Mouse (Mus musculus) stomach, embryonic 15.5 days (tissue): ENCODE measurements around the gene Slc38a6. TPM values are rescaled to one million over a fixed set of nuclear protein-coding genes. Genes with fewer than 3 reads are reported as not detected.

ENCODE experiments used
- ATAC-seq: fragments of 200-750 bp; cut with Nextera tagmentation; 2 replicates; pipeline ENCODE4 v1.8.0; 2017; ENCODE audit warnings: low read depth, moderate number of reproducible peaks, moderate TSS enrichment; ENCODE audit not compliant: insufficient read depth, low FRiP score
- H3K27ac ChIP-seq: fragments of 300-500 bp; sonication (generic); 2 replicates; pipeline ENCODE4 v1.5.1; 2015; ENCODE audit warnings: mild to moderate bottlenecking, inconsistent platforms
- H3K27me3 ChIP-seq: fragments of 300-500 bp; sonication (generic); replicated peaks from 2 replicates; pipeline ENCODE4 v1.6.1; 2015; ENCODE audit warnings: inconsistent platforms
- H3K36me3 ChIP-seq: fragments of 300-500 bp; sonication (generic); 2 replicates; pipeline ENCODE4 v1.6.1; 2015; ENCODE audit warnings: inconsistent platforms
- H3K4me1 ChIP-seq: fragments of 300-500 bp; sonication (generic); 2 replicates; pipeline ENCODE4 v1.6.1; 2015; ENCODE audit warnings: inconsistent platforms
- H3K4me2 ChIP-seq: fragments of 300-500 bp; sonication (generic); 2 replicates; pipeline ENCODE4 v1.6.1; 2015; ENCODE audit warnings: mild to moderate bottlenecking, inconsistent platforms
- H3K4me3 ChIP-seq: fragments of 300-500 bp; sonication (generic); replicated peaks from 2 replicates; pipeline ENCODE4 v1.5.1; 2015; ENCODE audit warnings: inconsistent platforms
- H3K9ac ChIP-seq: fragments of 300-500 bp; sonication (generic); 2 replicates; pipeline ENCODE4 v1.6.1; 2015; ENCODE audit warnings: inconsistent platforms
- H3K9me3 ChIP-seq: fragments of 300-500 bp; sonication (generic); 2 replicates; pipeline ENCODE4 v1.6.1; 2016; ENCODE audit warnings: inconsistent platforms
- WGBS: fragments of 180-500 bp; shearing (Covaris S2); methylation state at CpG from one replicate; pipeline ENCODE4 v1.1.7; 2015; 5-methylcytosine and 5-hydroxymethylcytosine counted together
- polyA plus RNA-seq: library from polyadenylated mRNA; unstranded; fragments of >200 nt; fragmentation: Nextera tagmentation; extraction: Ambion mirVana; gene quantifications from 2 replicates; pipeline ENCODE4 v1.2.1, GENCODE M21; 2015

The Slc38a6 gene
- polyA plus RNA-seq, 1 experiment from 2014 or later, result 8.4 TPM

DNA sequence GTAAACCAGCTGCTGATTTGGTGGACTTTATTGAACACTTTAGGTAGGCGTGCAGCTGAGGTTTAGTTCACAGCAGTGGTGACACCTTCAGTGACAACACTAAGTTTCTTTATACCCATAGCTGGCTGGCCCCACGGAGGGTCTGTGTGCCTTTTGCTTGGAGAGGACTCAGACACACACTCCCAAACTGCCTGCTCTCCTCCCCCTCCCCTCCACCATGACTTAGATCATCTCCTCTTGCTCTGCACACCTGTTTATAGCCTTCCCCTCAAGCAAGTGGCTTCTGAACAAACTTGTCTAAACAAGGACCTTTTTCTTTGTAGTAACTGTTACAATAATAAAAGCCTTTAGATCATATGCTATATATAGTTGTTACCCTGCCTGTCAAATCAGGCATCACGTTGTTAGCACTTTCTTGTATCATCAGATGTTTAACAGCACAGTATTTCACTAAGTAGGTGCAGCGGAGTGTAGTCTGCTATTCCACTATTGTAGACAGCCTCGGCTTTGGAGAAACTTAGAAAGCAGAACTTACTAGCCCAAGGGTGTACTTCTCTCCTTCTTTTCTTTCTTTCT, 115.6 kb downstream of the Slc38a6 start:
- Histone ChIP-seq H3K9ac (no peak overlapping the region), H3K4me1 (0 out of 2 replicates have a peak, but pooled peaks cover 8% of the 10 kb centered on the region), H3K4me2 (no peak overlapping the region), H3K4me3 (no peak overlapping the region), H3K36me3 (no peaks in the 10 kb centered on the region), H3K27me3 (no peaks in the 10 kb centered on the region), H3K27ac (no peak overlapping the region), H3K9me3 (no peaks in the 10 kb centered on the region)
- no peak for ATAC-seq
- 69% methylated on average over 5 of the region's 5 CpGs for WGBS

- 80% methylated on average over 11 of the region's 11 CpGs for WGBS
- ATAC-seq, result no peak
- Histone ChIP-seq H3K4me3 (no peak overlapping the region), H3K4me1 (0 out of 2 replicates have a peak, but pooled peaks cover 8% of the 10 kb centered on the region), H3K9ac (no peak overlapping the region), H3K4me2 (no peak overlapping the region), H3K27me3 (no peaks in the 10 kb centered on the region), H3K27ac (no peak overlapping the region), H3K9me3 (no peaks in the 10 kb centered on the region), H3K36me3 (no peaks in the 10 kb centered on the region)
Observed at GRCm38 (mm10) chr12:73402851-73403665, 116.5 kb downstream of the Slc38a6 start.

Other genes starting within 250 kb of the Slc38a6 start
- 0.08 and 0.72 TPM in 2 replicates for gene Six1, start 232.9 kb upstream of the Slc38a6 start, polyA plus RNA-seq
- 0.74 and 0.90 TPM in 2 replicates for gene Six4, start 173.3 kb upstream of the Slc38a6 start, polyA plus RNA-seq
- 24.2 and 26.7 TPM in 2 replicates for gene Mnat1, start 163.1 kb upstream of the Slc38a6 start, polyA plus RNA-seq
- 15.4 and 17.6 TPM in 2 replicates for gene Trmt5, start 69 bp upstream of the Slc38a6 start, polyA plus RNA-seq